Mouse (Mus musculus) frontal cortex, postnatal 36 days (tissue): ENCODE data around the gene Nav2.

ENCODE experiments used
- DNase-seq, 2 experiments: peaks; one replicate each; pipeline ENCODE4 v3.0.0; 2022; ENCODE audit warnings: low spot score in 2 of 2

Nav2 gene

GRCm38 (mm10) chr7:49158641-49159381, 250.3 kb downstream of the Nav2 start:
- DNase-seq: no peak

- DNase-seq: no peak
Observed at GRCm38 (mm10) chr7:49159646-49160555, 251.4 kb downstream of the Nav2 start.

GRCm38 (mm10) chr7:49162079-49162478, 253.6 kb downstream of the Nav2 start:
- DNase-seq: no peak

GRCm38 (mm10) chr7:49163789-49164188, 255.3 kb downstream of the Nav2 start:
- no peak for DNase-seq

- no peak for DNase-seq
Observed at GRCm38 (mm10) chr7:49164868-49165267, 256.4 kb downstream of the Nav2 start.

GRCm38 (mm10) chr7:49172926-49173325, 264.4 kb downstream of the Nav2 start:
- no peak for DNase-seq

GRCm38 (mm10) chr7:49175784-49176409, 267.4 kb downstream of the Nav2 start:
- no peak for DNase-seq

- no peak for DNase-seq
Observed at GRCm38 (mm10) chr7:49176590-49177201, 268.2 kb downstream of the Nav2 start.

- DNase-seq: no peak
Observed at GRCm38 (mm10) chr7:49178217-49178616, 269.7 kb downstream of the Nav2 start.

GRCm38 (mm10) chr7:49181010-49181409, 272.5 kb downstream of the Nav2 start:
- DNase-seq: no peak

- no peak for DNase-seq
Observed at GRCm38 (mm10) chr7:49182427-49182826, 273.9 kb downstream of the Nav2 start.

- peak in 1 of 2 experiments; percentile 59 for DNase-seq
Observed at GRCm38 (mm10) chr7:49183696-49184095, 275.2 kb downstream of the Nav2 start.

GRCm38 (mm10) chr7:49185991-49186390, 277.5 kb downstream of the Nav2 start:
- no peak for DNase-seq

- peak in 1 of 2 experiments; percentile 61 for DNase-seq
Observed at GRCm38 (mm10) chr7:49189364-49189763, 280.8 kb downstream of the Nav2 start.

- peak; percentile 58 to 83 for DNase-seq
Observed at GRCm38 (mm10) chr7:49190231-49190985, 281.9 kb downstream of the Nav2 start.

GRCm38 (mm10) chr7:49191081-49191678, 282.7 kb downstream of the Nav2 start:
- DNase-seq: peak in 1 of 2 experiments; percentile 70

- DNase-seq: no peak
Observed at GRCm38 (mm10) chr7:49192061-49192695, 283.7 kb downstream of the Nav2 start.

- no peak for DNase-seq
Observed at GRCm38 (mm10) chr7:49195711-49196147, 287.2 kb downstream of the Nav2 start.

GRCm38 (mm10) chr7:49199366-49199765, 290.9 kb downstream of the Nav2 start:
- DNase-seq: peak; percentile 62 to 63

GRCm38 (mm10) chr7:49200270-49200669, 291.8 kb downstream of the Nav2 start:
- no peak for DNase-seq
